Mouse (Mus musculus) frontal cortex, postnatal 25 days (tissue): ENCODE data around the gene Atf7ip2.
"Not testable (repeated sequence)": the region's sequence is repeated elsewhere in the genome, so short reads cannot be mapped to it uniquely, and the experiment has no call there.

Source experiments
- DNase-seq, 2 experiments: peaks; one replicate each; pipeline ENCODE4 v3.0.0; 2022; ENCODE audit warnings: low spot score in 2 of 2

Gene Atf7ip2

GRCm38 (mm10) chr16:10192679-10193506, at the start of gene Atf7ip2:
Gene Atf7ip2 (plus strand): TSS chr16:10192712.
- DNase-seq, result peak; percentile 43 to 70

GRCm38 (mm10) chr16:10143166-10143565, 49.3 kb upstream of the Atf7ip2 start:
- no peak for DNase-seq

- DNase-seq, result no peak
Measured at GRCm38 (mm10) chr16:10147401-10147800, 45.1 kb upstream of the Atf7ip2 start.

- no peak for DNase-seq
Measured at GRCm38 (mm10) chr16:10169123-10169905, 23.2 kb upstream of the Atf7ip2 start.

GRCm38 (mm10) chr16:10170005-10170404, 22.5 kb upstream of the Atf7ip2 start, which contains the start of gene Rpl39l:
Gene Rpl39l (plus strand): TSS chr16:10170226.
- no peak for DNase-seq

- no peak for DNase-seq
Measured at GRCm38 (mm10) chr16:10171276-10171675, 21.2 kb upstream of the Atf7ip2 start.

GRCm38 (mm10) chr16:10172179-10172820, 20.2 kb upstream of the Atf7ip2 start:
- DNase-seq, result no peak

GRCm38 (mm10) chr16:10187461-10187860, 5.1 kb upstream of the Atf7ip2 start:
- DNase-seq, result not testable (repeated sequence)

GRCm38 (mm10) chr16:10208777-10209176, 16.3 kb downstream of the Atf7ip2 start:
- DNase-seq, result no peak

GRCm38 (mm10) chr16:10216366-10216765, 23.9 kb downstream of the Atf7ip2 start:
- DNase-seq, result not testable (repeated sequence)

- DNase-seq, result not testable (repeated sequence)
Measured at GRCm38 (mm10) chr16:10217020-10217419, 24.5 kb downstream of the Atf7ip2 start.

GRCm38 (mm10) chr16:10227361-10227760, 34.8 kb downstream of the Atf7ip2 start:
- DNase-seq, result no peak

- no peak for DNase-seq
Measured at GRCm38 (mm10) chr16:10236601-10237000, 44.1 kb downstream of the Atf7ip2 start.

- no peak for DNase-seq
Measured at GRCm38 (mm10) chr16:10253993-10254392, 61.5 kb downstream of the Atf7ip2 start.

- DNase-seq, result peak in 1 of 2 experiments; percentile 34
Measured at GRCm38 (mm10) chr16:10272256-10272655, 79.7 kb downstream of the Atf7ip2 start.

- DNase-seq, result no peak
Measured at GRCm38 (mm10) chr16:10274465-10274864, 82.0 kb downstream of the Atf7ip2 start.

GRCm38 (mm10) chr16:10276778-10277177, 84.3 kb downstream of the Atf7ip2 start:
- DNase-seq, result not testable (repeated sequence)

GRCm38 (mm10) chr16:10280286-10280951, 87.9 kb downstream of the Atf7ip2 start:
- DNase-seq, result peak; percentile 77 to 90

- no peak for DNase-seq
Measured at GRCm38 (mm10) chr16:10281890-10282289, 89.4 kb downstream of the Atf7ip2 start.

- no peak for DNase-seq
Measured at GRCm38 (mm10) chr16:10286513-10287268, 94.2 kb downstream of the Atf7ip2 start.

GRCm38 (mm10) chr16:10288115-10288514, 95.6 kb downstream of the Atf7ip2 start:
- no peak for DNase-seq
